Mouse (Mus musculus) liver, embryonic 16.5 days (tissue): ENCODE measurements around the gene Rfx8. TPM values are rescaled to one million over a fixed set of nuclear protein-coding genes. Genes with fewer than 3 reads are reported as not detected.
"Not testable (repeated sequence)": the region's sequence is repeated elsewhere in the genome, so short reads cannot be mapped to it uniquely, and the experiment has no call there.

Experiments
- ATAC-seq: fragments of 200-750 bp; cut with Nextera tagmentation; 2 replicates; pipeline ENCODE4 v1.8.0; 2017; ENCODE audit warnings: low read depth, mild to moderate bottlenecking, moderate number of reproducible peaks, moderate library complexity
- H3K27ac ChIP-seq: fragments of 300-500 bp; sonication (generic); 2 replicates; pipeline ENCODE4 v1.5.1; 2014; ENCODE audit warnings: mild to moderate bottlenecking, low read length
- H3K27me3 ChIP-seq: fragments of 300-500 bp; sonication (generic); 2 replicates; pipeline ENCODE4 v1.6.1; 2014; ENCODE audit warnings: low read depth, low read length, mixed read lengths; ENCODE audit not compliant: control insufficient read depth, insufficient read depth
- H3K36me3 ChIP-seq: fragments of 300-500 bp; sonication (generic); 2 replicates; pipeline ENCODE4 v1.6.1; 2014; ENCODE audit warnings: mild to moderate bottlenecking; ENCODE audit not compliant: control insufficient read depth, insufficient read depth
- H3K4me1 ChIP-seq: fragments of 300-500 bp; sonication (generic); 2 replicates; pipeline ENCODE4 v1.6.1; 2014; ENCODE audit warnings: low read depth, low read length, mixed read lengths; ENCODE audit not compliant: control insufficient read depth
- H3K4me2 ChIP-seq: fragments of 300-500 bp; sonication (generic); 2 replicates; pipeline ENCODE4 v1.6.1; 2014; ENCODE audit warnings: low read depth, low read length, mixed read lengths
- H3K4me3 ChIP-seq: fragments of 300-500 bp; sonication (generic); 2 replicates; pipeline ENCODE4 v1.5.1; 2014; ENCODE audit warnings: low read depth, mild to moderate bottlenecking, low read length
- H3K9ac ChIP-seq: fragments of 300-500 bp; sonication (generic); 2 replicates; pipeline ENCODE4 v1.6.1; 2014; ENCODE audit warnings: low read depth, low read length
- H3K9me3 ChIP-seq: fragments of 300-500 bp; sonication (generic); replicated peaks from 2 replicates; pipeline ENCODE4 v1.6.1; 2016; ENCODE audit warnings: low read length; ENCODE audit not compliant: control insufficient read depth
- WGBS: fragments of 180-500 bp; shearing (Covaris S2); extraction: QIAGEN DNeasy Blood & Tissue Kit; methylation state at CpG from one replicate; pipeline ENCODE4 v1.1.7; 2014; ENCODE audit not compliant: insufficient replicate concordance; 5-methylcytosine and 5-hydroxymethylcytosine counted together
- polyA plus RNA-seq: library from polyadenylated mRNA; unstranded; fragments of >200 nt; fragmentation: Nextera tagmentation; extraction: Ambion mirVana; gene quantifications from 2 replicates; pipeline ENCODE4 v1.2.1, GENCODE M21; 2015

Gene Rfx8
- polyA plus RNA-seq, 1 experiment from 2014 or later: 0.14 TPM

DNA sequence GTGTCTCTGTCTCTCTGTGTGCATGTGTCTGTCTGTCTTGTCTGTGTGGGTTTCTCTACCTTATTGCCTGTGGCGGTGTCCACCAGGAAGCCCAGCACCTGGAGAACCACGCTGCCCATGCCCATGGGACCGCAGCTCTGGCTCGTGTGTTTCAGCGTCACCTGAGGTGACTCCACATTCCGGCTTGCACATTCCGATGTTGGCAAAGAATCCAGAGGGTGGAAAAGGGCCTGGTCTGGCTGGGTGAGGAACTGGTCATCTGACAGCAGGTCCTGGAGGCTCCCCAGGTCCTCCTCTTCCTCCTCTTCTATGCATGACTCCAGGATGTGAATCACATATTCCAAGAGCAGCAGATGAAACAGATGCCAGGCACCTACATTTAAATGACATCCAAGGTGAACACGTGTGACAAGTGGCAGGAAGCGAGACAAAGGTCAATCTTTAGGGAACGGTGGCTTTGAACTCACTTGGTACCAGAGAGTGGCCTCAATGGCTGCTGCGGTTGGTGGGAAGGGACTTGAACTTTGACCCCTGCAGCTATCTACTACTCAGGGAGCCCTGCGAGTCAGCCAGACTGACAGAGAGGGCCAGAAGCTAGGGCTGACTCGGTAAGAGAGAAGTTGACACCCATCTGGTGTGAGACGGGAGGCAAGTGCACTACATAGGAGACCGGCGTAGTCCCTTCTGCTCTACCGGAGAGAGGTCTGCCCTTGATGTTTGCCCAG lies 50.4 kb downstream of the Rfx8 start:
- Histone ChIP-seq H3K9me3 (no peaks in the 10 kb centered on the region), H3K4me2 (no peak overlapping the region), H3K4me1 (no peaks in the 10 kb centered on the region), H3K4me3 (no peak overlapping the region), H3K9ac (no peak overlapping the region), H3K36me3 (no peaks in the 10 kb centered on the region), H3K27ac (no peak overlapping the region), H3K27me3 (no peaks in the 10 kb centered on the region)
- 76% methylated on average over 17 of the region's 17 CpGs for WGBS
- ATAC-seq: no peak

DNA sequence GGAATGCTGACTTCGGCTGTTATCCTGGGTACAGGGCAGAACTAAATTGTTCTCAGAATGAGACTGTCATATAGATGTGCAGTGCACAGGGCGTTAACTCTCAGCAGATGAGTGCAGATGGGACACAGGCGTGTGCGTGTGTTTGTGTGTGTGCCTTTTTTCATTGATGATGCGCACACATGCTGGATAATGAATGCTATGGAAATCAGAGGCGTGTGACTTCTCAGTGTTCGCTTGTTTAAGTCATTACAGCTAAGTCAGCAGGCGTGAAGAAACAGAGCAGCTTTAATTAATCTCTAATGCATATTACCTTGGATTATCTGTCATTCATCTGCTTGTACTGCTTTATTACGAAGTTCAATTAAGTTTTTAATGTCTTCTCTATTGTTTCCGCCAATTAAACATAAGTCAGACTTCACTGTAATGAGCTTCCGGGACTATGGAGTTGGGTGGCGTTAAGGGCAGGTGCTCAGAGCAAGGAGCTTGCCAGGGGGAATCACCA lies 54.0 kb downstream of the Rfx8 start:
- no peaks in the 10 kb centered on the region for H3K36me3 ChIP-seq
- 70% methylated on average over 12 of the region's 12 CpGs for WGBS
- no peak for ATAC-seq

DNA sequence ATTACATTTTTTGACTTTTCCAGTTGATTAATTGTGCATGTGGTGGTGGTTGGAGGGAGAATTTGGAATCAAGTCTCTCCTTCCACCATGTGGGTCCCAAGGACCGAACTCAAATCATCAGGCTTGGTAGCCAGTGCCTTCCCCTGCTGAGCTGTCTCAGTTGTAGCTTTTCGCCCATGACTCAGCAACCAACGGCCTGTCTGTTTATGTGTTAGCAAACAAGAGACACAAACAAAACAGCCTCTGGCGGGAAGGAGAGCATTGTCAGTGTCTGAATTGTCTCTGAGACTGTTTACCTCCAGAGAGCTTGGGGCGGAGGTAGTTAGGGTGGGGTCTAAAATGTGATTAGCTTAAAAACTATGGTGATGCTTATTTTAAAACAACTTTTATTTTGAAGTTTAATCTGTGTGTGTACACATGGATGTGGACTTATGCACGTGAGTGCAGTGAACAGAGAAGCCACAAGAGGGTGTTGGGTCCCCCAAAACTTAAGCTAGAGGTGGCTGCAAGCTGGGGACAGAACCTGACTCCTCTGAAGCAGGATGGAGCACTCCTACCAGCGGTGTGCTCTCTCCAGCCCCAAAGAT lies 56.7 kb downstream of the Rfx8 start:
- H3K9me3 ChIP-seq: no peaks in the 10 kb centered on the region
- no peak overlapping the region for H3K4me3 ChIP-seq
- H3K9ac ChIP-seq: no peak overlapping the region
- H3K4me1 ChIP-seq: no peaks in the 10 kb centered on the region
- H3K4me2 ChIP-seq: no peak overlapping the region
- ATAC-seq: no peak
- no peak overlapping the region for H3K27ac ChIP-seq
- no peaks in the 10 kb centered on the region for H3K36me3 ChIP-seq
- no peaks in the 10 kb centered on the region for H3K27me3 ChIP-seq
- 61% methylated on average over 7 of the region's 7 CpGs for WGBS

More for the DNA sequence above, 54.0 kb downstream of the Rfx8 start:
- Histone ChIP-seq H3K4me2 (no peak overlapping the region), H3K27me3 (no peaks in the 10 kb centered on the region), H3K4me3 (no peak overlapping the region), H3K4me1 (no peaks in the 10 kb centered on the region), H3K9ac (no peak overlapping the region), H3K27ac (no peak overlapping the region), H3K9me3 (no peaks in the 10 kb centered on the region)

DNA sequence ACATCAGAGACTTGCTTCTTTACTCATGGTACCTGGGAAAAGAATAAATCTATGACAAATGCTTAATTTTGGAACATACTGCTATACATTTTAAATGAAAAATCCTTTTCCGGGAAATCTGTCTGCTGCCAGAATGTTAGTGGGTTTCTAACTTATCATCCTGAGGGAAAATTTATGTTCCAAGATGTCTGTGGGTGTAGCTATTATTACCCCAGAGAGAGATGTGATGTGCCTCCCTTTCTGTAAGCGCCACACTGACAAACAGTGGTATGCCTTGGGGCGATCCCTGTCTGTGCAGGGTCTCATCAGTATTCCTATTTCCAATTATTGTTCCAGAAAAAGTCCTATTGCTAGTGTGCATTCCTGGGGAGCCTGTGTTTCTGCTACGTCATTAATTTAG lies 57.7 kb downstream of the Rfx8 start:
- Histone ChIP-seq H3K4me2 (no peak overlapping the region), H3K36me3 (no peaks in the 10 kb centered on the region), H3K4me3 (no peak overlapping the region), H3K27ac (no peak overlapping the region), H3K27me3 (no peaks in the 10 kb centered on the region), H3K9me3 (no peaks in the 10 kb centered on the region), H3K4me1 (no peaks in the 10 kb centered on the region), H3K9ac (no peak overlapping the region)
- no peak for ATAC-seq
- 72% methylated on average over 4 of the region's 4 CpGs for WGBS

DNA sequence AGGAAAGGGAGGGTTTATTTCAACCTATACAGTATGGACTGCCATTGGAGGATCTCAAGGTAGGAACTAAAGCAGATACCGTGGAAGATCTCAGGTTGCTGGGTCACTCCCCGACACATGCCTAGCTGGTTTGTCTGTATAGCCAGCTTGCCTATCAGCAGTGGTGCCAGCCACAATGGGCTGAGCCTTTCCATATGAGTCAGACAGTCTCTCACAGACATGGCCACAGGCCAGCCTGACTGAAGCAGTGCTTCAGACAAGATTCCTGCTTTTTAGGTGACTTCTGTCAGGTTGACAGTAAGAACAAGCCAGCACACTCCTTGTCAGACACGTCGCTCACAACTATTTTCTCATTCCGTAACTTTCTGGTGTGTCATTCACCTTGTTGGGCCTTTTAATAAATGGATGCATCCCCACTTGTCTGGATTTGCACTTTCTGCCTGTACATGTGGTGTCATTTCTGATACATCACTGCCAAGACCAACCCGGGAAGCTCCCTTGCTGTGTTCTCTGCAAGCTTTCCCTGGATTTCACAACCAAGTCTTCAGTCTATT lies 63.7 kb downstream of the Rfx8 start:
- Histone ChIP-seq H3K9ac (no peak overlapping the region), H3K27ac (no peak overlapping the region), H3K4me3 (no peak overlapping the region), H3K4me1 (no peaks in the 10 kb centered on the region), H3K4me2 (no peak overlapping the region), H3K9me3 (no peaks in the 10 kb centered on the region), H3K36me3 (no peaks in the 10 kb centered on the region), H3K27me3 (peaks cover 6% of the 10 kb centered on the region)
- no peak for ATAC-seq
- WGBS: 66% methylated on average over 6 of the region's 6 CpGs

DNA sequence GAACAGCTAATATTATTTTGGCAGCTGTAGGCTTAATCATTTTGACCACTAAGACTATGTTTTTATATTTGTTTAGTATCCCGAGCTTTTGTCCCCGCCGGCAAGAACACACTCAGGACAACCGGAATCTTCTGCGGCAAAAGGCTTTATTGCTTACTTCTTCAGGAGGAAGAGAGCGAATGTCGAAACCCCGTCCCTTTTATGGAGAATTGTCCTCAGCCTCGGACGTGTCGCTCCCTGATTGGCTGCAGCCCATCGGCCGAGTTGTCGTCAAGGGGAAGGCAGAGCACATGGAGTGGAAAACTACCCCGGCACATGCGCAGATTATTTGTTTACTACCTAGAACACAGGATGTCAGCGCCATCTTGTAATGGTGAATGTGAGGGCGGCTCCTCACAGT lies 65.9 kb downstream of the Rfx8 start:
- peaks cover 23% of the 10 kb centered on the region for H3K27me3 ChIP-seq
- 81% methylated on average over 18 of the region's 18 CpGs for WGBS
- H3K9me3 ChIP-seq: not testable (repeated sequence)

DNA sequence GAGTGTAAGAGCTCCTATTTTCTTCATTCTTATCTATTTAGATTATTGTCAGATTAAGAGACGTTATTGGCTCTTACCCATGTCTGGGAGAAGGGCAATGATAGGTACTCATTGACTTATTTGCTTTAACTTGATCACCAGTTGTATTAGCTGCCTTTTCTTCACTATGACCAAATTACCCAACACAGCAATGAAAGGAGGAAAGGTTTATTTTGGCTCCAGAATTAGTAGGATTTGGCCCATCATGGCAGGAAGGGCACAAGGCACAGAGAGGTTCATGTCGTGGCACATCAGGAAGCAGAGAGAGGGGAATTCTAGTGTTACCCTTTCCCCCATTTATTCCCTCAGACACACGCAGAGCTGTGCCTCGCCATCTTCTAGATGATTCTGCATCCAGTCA lies 67.8 kb downstream of the Rfx8 start:
- Histone ChIP-seq H3K9ac (no peak overlapping the region), H3K4me2 (no peak overlapping the region), H3K4me3 (no peak overlapping the region), H3K9me3 (no peaks in the 10 kb centered on the region), H3K27ac (no peak overlapping the region), H3K36me3 (no peaks in the 10 kb centered on the region), H3K4me1 (no peaks in the 10 kb centered on the region), H3K27me3 (peaks cover 35% of the 10 kb centered on the region)
- WGBS: 58% methylated on average over 4 of the region's 4 CpGs
- no peak for ATAC-seq

More for the DNA sequence above, 65.9 kb downstream of the Rfx8 start:
- not testable (repeated sequence) for H3K9ac ChIP-seq, H3K27ac ChIP-seq, ATAC-seq, H3K36me3 ChIP-seq, H3K4me3 ChIP-seq, H3K4me1 ChIP-seq, H3K4me2 ChIP-seq

DNA sequence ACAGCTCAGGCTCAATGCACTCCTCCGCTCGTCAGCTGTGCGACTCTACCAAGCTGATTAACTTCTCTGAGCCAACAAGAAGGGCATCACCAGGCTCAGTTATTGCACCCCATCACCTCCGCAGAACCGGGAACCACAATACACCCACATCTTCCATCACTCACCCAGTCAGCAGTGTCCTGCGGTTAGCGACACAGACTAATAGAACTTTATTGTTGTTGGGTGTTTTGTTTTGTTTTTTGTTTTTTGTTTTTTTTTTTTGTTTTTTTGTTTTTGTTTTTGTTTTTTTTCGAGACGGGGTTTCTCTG lies 69.6 kb downstream of the Rfx8 start, which contains the start of gene Creg2:
Gene Creg2, minus strand, starts transcription at position 234 of the 308 bp plus-strand sequence.
- no peak within 1 kb of the TSS for H3K9ac ChIP-seq
- no peak for ATAC-seq
- peak within 1 kb of the TSS; percentile 73 for H3K4me2 ChIP-seq
- no peaks in the 10 kb centered on the region for H3K9me3 ChIP-seq
- H3K4me1 ChIP-seq: no peaks in the 10 kb centered on the region
- peak within 1 kb of the TSS; percentile 45 for H3K4me3 ChIP-seq
- H3K27me3 ChIP-seq: peaks cover 35% of the 10 kb centered on the region
- no peak within 1 kb of the TSS for H3K27ac ChIP-seq
- whole genome bisulfite sequencing: 31% methylated on average over 9 of the region's 9 CpGs
- no peaks in the 10 kb centered on the region for H3K36me3 ChIP-seq
